Mouse (Mus musculus): ENCODE measurements around the gene Tbc1d10c. TPM values are rescaled to one million over a fixed set of nuclear protein-coding genes. Genes with fewer than 3 reads are reported as not detected.

Tbc1d10c gene
- polyA plus RNA-seq, 1 experiment from 2014 or later = 3.4 TPM

Small RNAs within 50 kb of the gene (microRNA-seq; reads per million reads assigned to microRNA genes)
- not detected for gene Gm26115 (ENCODE audit: borderline number of aligned reads)

Other genes starting within 250 kb of the Tbc1d10c start
- not detected in 2 replicates for gene Aldh3b3, start 232.6 kb downstream of the Tbc1d10c start, polyA plus RNA-seq (2014; fragmentation: Nextera tagmentation; extraction: Ambion mirVana)
- gene Aldh3b2, start 219.0 kb downstream of the Tbc1d10c start, polyA plus RNA-seq (2014; fragmentation: Nextera tagmentation; extraction: Ambion mirVana) = 0.48 and 0.70 TPM in 2 replicates
- gene Acy3, start 204.7 kb downstream of the Tbc1d10c start, polyA plus RNA-seq (2014; fragmentation: Nextera tagmentation; extraction: Ambion mirVana) = 12.0 and 14.5 TPM in 2 replicates
- gene Tbx10, start 198.5 kb downstream of the Tbc1d10c start, polyA plus RNA-seq (2014; fragmentation: Nextera tagmentation; extraction: Ambion mirVana) = 1.8 TPM in 2 replicates
- gene Nudt8, start 190.7 kb downstream of the Tbc1d10c start, polyA plus RNA-seq (2014; fragmentation: Nextera tagmentation; extraction: Ambion mirVana) = 30.8 and 32.3 TPM in 2 replicates
- gene Gm49405, start 190.7 kb downstream of the Tbc1d10c start, polyA plus RNA-seq (2014; fragmentation: Nextera tagmentation; extraction: Ambion mirVana) = 1.6 and 2.4 TPM in 2 replicates
- 2.8 and 4.1 TPM in 2 replicates for gene Doc2g, start 188.0 kb downstream of the Tbc1d10c start, polyA plus RNA-seq (2014; fragmentation: Nextera tagmentation; extraction: Ambion mirVana)
- gene Ndufv1, start 178.5 kb downstream of the Tbc1d10c start, polyA plus RNA-seq (2014; fragmentation: Nextera tagmentation; extraction: Ambion mirVana) = 232 and 234 TPM in 2 replicates
- gene Gstp1, start 153.3 kb downstream of the Tbc1d10c start, polyA plus RNA-seq (2014; fragmentation: Nextera tagmentation; extraction: Ambion mirVana) = 733 and 765 TPM in 2 replicates
- 5.5 and 6.1 TPM in 2 replicates for gene Gstp2, start 145.3 kb downstream of the Tbc1d10c start, polyA plus RNA-seq (2014; fragmentation: Nextera tagmentation; extraction: Ambion mirVana)
- gene Gstp3, start 131.7 kb downstream of the Tbc1d10c start, polyA plus RNA-seq (2014; fragmentation: Nextera tagmentation; extraction: Ambion mirVana) = 14.6 and 16.7 TPM in 2 replicates
- 0.51 and 0.52 TPM in 2 replicates for gene Cabp2, start 109.7 kb downstream of the Tbc1d10c start, polyA plus RNA-seq (2014; fragmentation: Nextera tagmentation; extraction: Ambion mirVana)
- gene Cdk2ap2, start 94.1 kb downstream of the Tbc1d10c start, polyA plus RNA-seq (2014; fragmentation: Nextera tagmentation; extraction: Ambion mirVana) = 121 and 135 TPM in 2 replicates
- gene Pitpnm1, start 91.3 kb downstream of the Tbc1d10c start, polyA plus RNA-seq (2014; fragmentation: Nextera tagmentation; extraction: Ambion mirVana) = 7.2 and 8.0 TPM in 2 replicates
- gene Aip, start 65.4 kb downstream of the Tbc1d10c start, polyA plus RNA-seq (2014; fragmentation: Nextera tagmentation; extraction: Ambion mirVana) = 56.2 and 61.8 TPM in 2 replicates
- gene Gpr152, start 51.5 kb downstream of the Tbc1d10c start, polyA plus RNA-seq (2014; fragmentation: Nextera tagmentation; extraction: Ambion mirVana) = not detected in 2 replicates
- 0.21 TPM in 1 of 2 replicates, not detected in the other for gene Cabp4, start 47.3 kb downstream of the Tbc1d10c start, polyA plus RNA-seq (2014; fragmentation: Nextera tagmentation; extraction: Ambion mirVana)
- 126 and 132 TPM in 2 replicates for gene Coro1b, start 42.7 kb downstream of the Tbc1d10c start, polyA plus RNA-seq (2014; fragmentation: Nextera tagmentation; extraction: Ambion mirVana)
- 38.7 and 41.1 TPM in 2 replicates for gene Ptprcap, start 37.7 kb downstream of the Tbc1d10c start, polyA plus RNA-seq (2014; fragmentation: Nextera tagmentation; extraction: Ambion mirVana)
- gene Rps6kb2, start 27.9 kb downstream of the Tbc1d10c start, polyA plus RNA-seq (2014; fragmentation: Nextera tagmentation; extraction: Ambion mirVana) = 41.0 and 53.5 TPM in 2 replicates
- gene Carns1, start 15.8 kb downstream of the Tbc1d10c start, polyA plus RNA-seq (2014; fragmentation: Nextera tagmentation; extraction: Ambion mirVana) = 0.89 and 1.2 TPM in 2 replicates
- gene Ppp1ca, start 781 bp upstream of the Tbc1d10c start, polyA plus RNA-seq (2014; fragmentation: Nextera tagmentation; extraction: Ambion mirVana) = 773 and 809 TPM in 2 replicates
- gene Rad9a, start 10.4 kb upstream of the Tbc1d10c start, polyA plus RNA-seq (2014; fragmentation: Nextera tagmentation; extraction: Ambion mirVana) = 35.7 and 38.8 TPM in 2 replicates
- gene Clcf1, start 23.0 kb upstream of the Tbc1d10c start, polyA plus RNA-seq (2014; fragmentation: Nextera tagmentation; extraction: Ambion mirVana) = 1.9 and 2.4 TPM in 2 replicates
- not detected in 2 replicates for gene AC109138.7, start 23.1 kb upstream of the Tbc1d10c start, polyA plus RNA-seq (2014; fragmentation: Nextera tagmentation; extraction: Ambion mirVana)
- 22.1 and 24.9 TPM in 2 replicates for gene Pold4, start 40.6 kb upstream of the Tbc1d10c start, polyA plus RNA-seq (2014; fragmentation: Nextera tagmentation; extraction: Ambion mirVana)
- gene Ssh3, start 77.9 kb upstream of the Tbc1d10c start, polyA plus RNA-seq (2014; fragmentation: Nextera tagmentation; extraction: Ambion mirVana) = 3.2 and 3.3 TPM in 2 replicates
- 2.9 and 3.2 TPM in 2 replicates for gene Ankrd13d, start 91.9 kb upstream of the Tbc1d10c start, polyA plus RNA-seq (2014; fragmentation: Nextera tagmentation; extraction: Ambion mirVana)
- 22.1 and 23.1 TPM in 2 replicates for gene Grk2, start 114.9 kb upstream of the Tbc1d10c start, polyA plus RNA-seq (2014; fragmentation: Nextera tagmentation; extraction: Ambion mirVana)
- 39.8 and 40.2 TPM in 2 replicates for gene Kdm2a, start 207.0 kb upstream of the Tbc1d10c start, polyA plus RNA-seq (2014; fragmentation: Nextera tagmentation; extraction: Ambion mirVana)
- gene Rhod, start 248.1 kb upstream of the Tbc1d10c start, polyA plus RNA-seq (2014; fragmentation: Nextera tagmentation; extraction: Ambion mirVana) = 10.3 and 14.3 TPM in 2 replicates

All from liver, embryonic 11.5 days (tissue).